Mouse (Mus musculus) monocyte, adult 2 months (primary cell): ENCODE results near the gene Eif2s3y.

Experiments
- DNase-seq, 2 experiments: peaks; one replicate each; pipeline ENCODE4 v3.0.0; 2022; ENCODE audit warnings: low spot score in 2 of 2, low read depth in 1 of 2

Gene Eif2s3y

GRCm38 (mm10) chrY:1009882-1010751 is at the start of gene Eif2s3y:
TSS of gene Eif2s3y (plus strand) at chrY:1010543.
- DNase-seq = peak in 1 of 2 experiments; percentile 44
